Mouse (Mus musculus): ENCODE data around the gene Akr1d1.

- no peak for TF ChIP-seq CTCF (IDR thresholded peaks at IDR 0.05; ENCODE audit: control insufficient read depth, insufficient read depth, low read length)
- no peak for TF ChIP-seq POLR2A (IDR thresholded peaks at IDR 0.05; ENCODE audit: borderline replicate concordance, control insufficient read depth, low read depth, low read length)
Observed at GRCm38 (mm10) chr6:37483262-37483661, 46.7 kb upstream of the Akr1d1 start.

All from bone marrow, adult 2 months (tissue).